Mouse (Mus musculus) midbrain, embryonic 13.5 days (tissue): ENCODE data around the gene Tcap. TPM values are rescaled to one million over a fixed set of nuclear protein-coding genes. Genes with fewer than 3 reads are reported as not detected.

Experiments
- ATAC-seq: fragments of 200-750 bp; cut with Nextera tagmentation; 2 replicates; pipeline ENCODE4 v1.8.0; 2017; ENCODE audit warnings: mild to moderate bottlenecking, moderate TSS enrichment, moderate library complexity
- H3K27ac ChIP-seq: fragments of 300-500 bp; sonication (generic); 2 replicates; pipeline ENCODE4 v1.5.1; 2015; ENCODE audit warnings: inconsistent platforms, mild to moderate bottlenecking, moderate library complexity
- H3K27me3 ChIP-seq: fragments of 300-500 bp; sonication (generic); 2 replicates; pipeline ENCODE4 v1.6.1; 2015; ENCODE audit warnings: mild to moderate bottlenecking, inconsistent platforms
- H3K36me3 ChIP-seq: fragments of 300-500 bp; sonication (generic); 2 replicates; pipeline ENCODE4 v1.6.1; 2015; ENCODE audit warnings: mild to moderate bottlenecking, inconsistent platforms
- H3K4me1 ChIP-seq: fragments of 300-500 bp; sonication (generic); replicated peaks from 2 replicates; pipeline ENCODE4 v1.6.1; 2015; ENCODE audit warnings: inconsistent platforms
- H3K4me2 ChIP-seq: fragments of 300-500 bp; sonication (generic); replicated peaks from 2 replicates; pipeline ENCODE4 v1.6.1; 2015; ENCODE audit warnings: moderate library complexity, mild to moderate bottlenecking, inconsistent platforms
- H3K4me3 ChIP-seq: fragments of 300-500 bp; sonication (generic); replicated peaks from 2 replicates; pipeline ENCODE4 v1.5.1; 2015; ENCODE audit warnings: mild to moderate bottlenecking, inconsistent platforms
- H3K9ac ChIP-seq: fragments of 300-500 bp; sonication (generic); replicated peaks from 2 replicates; pipeline ENCODE4 v1.6.1; 2015; ENCODE audit warnings: mild to moderate bottlenecking, inconsistent platforms
- H3K9me3 ChIP-seq: fragments of 300-500 bp; sonication (generic); 2 replicates; pipeline ENCODE4 v1.6.1; 2016; ENCODE audit warnings: mild to moderate bottlenecking, inconsistent platforms
- WGBS: fragments of 180-500 bp; shearing (Covaris S2); methylation state at CpG from one replicate; pipeline ENCODE4 v1.1.7; 2015; 5-methylcytosine and 5-hydroxymethylcytosine counted together
- polyA plus RNA-seq: library from polyadenylated mRNA; unstranded; fragments of >200 nt; fragmentation: Nextera tagmentation; extraction: Ambion mirVana; gene quantifications from 2 replicates; pipeline ENCODE4 v1.2.1, GENCODE M21; 2015

The Tcap gene
- 0.23 and 0.28 TPM in 2 replicates for polyA plus RNA-seq

DNA sequence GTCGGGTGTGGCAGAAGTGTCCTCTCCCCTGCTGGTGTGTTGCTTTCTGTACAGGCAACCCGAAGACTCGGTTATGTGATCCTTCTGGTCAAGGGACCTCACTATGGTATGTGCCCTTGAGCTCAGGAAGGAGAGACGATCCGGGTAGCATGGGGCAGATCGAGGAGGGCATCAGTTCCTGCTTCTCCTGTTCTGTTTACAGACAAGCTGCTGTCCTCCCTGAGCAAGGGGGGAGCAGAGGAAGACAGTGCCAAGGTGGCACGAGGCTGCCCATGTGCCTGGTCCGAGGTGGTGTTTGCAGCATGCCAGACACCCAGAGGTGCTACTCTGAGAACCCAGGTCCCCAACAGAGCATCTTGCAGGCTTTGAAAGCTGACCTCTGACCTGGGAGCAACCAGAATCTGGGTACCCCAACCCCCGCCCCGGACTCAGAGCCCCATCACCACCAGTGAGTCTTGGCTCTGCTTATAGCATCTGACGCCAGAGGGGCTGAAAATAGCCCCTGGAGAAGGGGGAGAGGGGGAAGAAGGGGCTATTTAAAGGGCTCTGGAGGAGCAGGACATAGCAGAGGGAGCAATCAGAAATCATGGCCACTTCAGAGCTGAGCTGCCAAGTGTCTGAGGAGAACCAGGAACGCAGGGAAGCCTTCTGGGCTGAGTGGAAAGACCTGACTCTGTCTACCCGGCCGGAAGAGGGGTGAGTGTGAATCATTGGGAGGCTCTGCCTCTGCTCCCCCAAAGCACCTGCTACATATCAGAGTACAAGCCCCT is at the start of gene Tcap:
TSS of gene Tcap (plus strand) at position 551 of the 770 bp plus-strand sequence.
- Histone ChIP-seq H3K9ac (no peak within 1 kb of the TSS), H3K4me3 (no peak within 1 kb of the TSS), H3K4me1 (peaks cover 4% of the 10 kb centered on the region; the same call in 1 of the 2 replicates), H3K27me3 (peaks cover 43% of the 10 kb centered on the region), H3K9me3 (no peaks in the 10 kb centered on the region), H3K27ac (no peak within 1 kb of the TSS), H3K36me3 (peaks cover 30% of the 10 kb centered on the region), H3K4me2 (no peak within 1 kb of the TSS)
- no peak for ATAC-seq
- 67% methylated on average over 14 of the region's 14 CpGs for WGBS

DNA sequence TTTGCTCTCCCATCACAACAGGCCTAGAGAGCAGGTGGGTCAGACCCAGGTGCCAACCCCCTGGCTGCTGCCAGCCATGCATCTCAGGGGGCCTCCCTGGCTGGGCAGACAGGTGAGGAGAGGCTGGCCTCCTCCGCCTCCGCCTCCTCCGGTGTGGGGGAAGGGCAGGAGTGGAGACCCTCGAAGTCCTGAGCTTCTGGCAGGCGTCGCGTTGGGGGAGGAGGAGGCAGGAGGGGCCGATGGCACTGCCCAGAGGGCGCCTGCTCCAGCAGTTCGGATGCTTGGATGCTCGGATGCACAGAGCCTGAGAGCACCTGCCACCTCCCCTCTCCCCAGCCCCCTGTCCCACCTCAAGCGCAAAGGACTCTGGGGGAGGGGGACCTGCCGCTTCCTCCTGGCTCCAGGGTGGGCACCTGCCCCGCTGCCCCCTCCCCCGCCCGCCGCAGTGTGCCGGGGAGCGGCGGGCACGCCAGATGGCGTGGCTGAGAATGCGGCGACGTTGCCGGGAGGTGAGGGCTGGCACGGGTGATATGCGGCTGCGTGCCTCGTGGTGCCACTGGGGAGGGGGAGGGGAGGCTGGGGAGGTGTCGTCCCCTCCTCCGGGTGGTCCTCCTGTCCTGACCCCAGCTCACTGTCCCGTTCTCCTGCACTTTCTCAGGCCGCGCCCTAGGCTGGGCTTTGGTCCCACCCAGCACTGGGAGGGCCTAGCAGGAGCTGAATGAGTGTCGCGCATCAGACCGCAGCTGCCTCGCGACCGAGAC is 49.5 kb upstream of the Tcap start:
- Histone ChIP-seq H3K4me1 (peaks cover 36% of the 10 kb centered on the region), H3K4me3 (peak overlapping the region; percentile 30), H3K36me3 (no peaks in the 10 kb centered on the region), H3K4me2 (peak overlapping the region; percentile 55), H3K9ac (peak overlapping the region; percentile 55), H3K27me3 (peaks cover 99% of the 10 kb centered on the region), H3K27ac (no peak overlapping the region), H3K9me3 (no peaks in the 10 kb centered on the region)
- 3% methylated on average over 34 of the region's 41 CpGs for WGBS
- ATAC-seq = 0 out of 2 replicates have a peak, but pooled peaks have one; percentile 38

DNA sequence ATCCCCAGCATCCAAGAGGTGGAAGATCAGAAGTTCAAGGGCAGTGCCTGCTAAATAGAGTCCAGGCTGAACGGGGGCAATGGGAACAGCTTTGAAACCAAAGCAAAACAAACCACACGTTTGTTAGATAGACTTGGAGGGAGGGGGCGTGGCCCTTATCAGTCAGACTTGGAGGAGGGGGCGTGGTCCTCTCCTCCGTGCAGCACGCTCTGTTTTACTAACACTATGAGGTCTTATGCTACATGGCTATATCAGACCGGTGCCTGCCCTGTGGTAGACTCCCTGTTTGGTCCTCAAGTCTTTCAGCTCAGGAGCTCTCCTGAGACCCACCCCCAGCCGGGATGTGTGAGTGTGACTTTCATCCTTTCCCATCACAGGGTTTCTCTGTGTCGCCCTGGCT is 48.4 kb upstream of the Tcap start:
- no peak for ATAC-seq
- peaks cover 40% of the 10 kb centered on the region for H3K4me1 ChIP-seq
- no peak overlapping the region for H3K27ac ChIP-seq
- H3K9ac ChIP-seq = no peak overlapping the region
- no peaks in the 10 kb centered on the region for H3K9me3 ChIP-seq
- no peaks in the 10 kb centered on the region for H3K36me3 ChIP-seq
- no peak overlapping the region for H3K4me2 ChIP-seq
- H3K4me3 ChIP-seq = no peak overlapping the region
- H3K27me3 ChIP-seq = peaks cover 99% of the 10 kb centered on the region
- 6% methylated on average over 9 of the region's 9 CpGs for WGBS

DNA sequence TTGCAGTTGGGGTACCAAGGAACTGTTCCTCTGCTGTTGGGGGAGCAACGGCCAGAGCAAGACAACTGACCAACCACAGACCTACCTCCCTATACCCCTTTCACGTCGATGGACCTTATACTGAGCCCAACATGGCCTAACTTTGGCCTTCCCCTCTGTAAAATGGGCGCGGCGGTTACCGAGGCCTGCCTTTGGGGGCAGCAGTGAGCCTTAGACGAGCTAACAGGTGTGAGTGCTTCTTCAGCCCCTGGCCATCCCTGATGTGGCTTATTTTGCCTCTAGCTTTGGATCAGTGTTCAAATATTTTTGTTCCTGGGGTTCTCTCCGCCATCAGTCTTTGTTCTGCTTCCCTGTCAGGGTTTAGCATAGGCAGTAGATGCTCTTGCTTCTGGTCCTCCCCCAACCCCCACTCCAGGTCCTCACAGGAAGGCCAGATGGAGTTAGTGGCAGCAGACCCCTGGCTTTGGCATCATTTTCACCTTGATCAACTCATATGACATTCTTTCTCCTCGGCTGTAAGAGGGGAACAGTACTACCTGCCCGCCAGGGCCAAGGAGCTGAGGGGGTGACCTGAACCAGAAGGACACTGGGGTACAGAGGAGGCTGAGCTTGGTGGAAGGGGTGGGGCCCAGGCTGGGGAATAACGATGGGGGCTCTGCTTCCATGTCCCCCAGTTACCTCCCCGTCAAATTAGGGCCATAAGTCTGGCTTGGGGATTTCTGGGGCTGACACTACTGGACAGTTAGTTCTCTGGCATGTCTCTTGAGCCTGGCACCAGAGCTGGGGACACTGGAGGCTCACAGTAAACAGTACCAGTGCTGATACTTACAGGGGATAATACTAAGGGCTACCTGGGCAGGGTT is 47.1 kb upstream of the Tcap start:
- 19% methylated on average over 13 of the region's 13 CpGs for WGBS
- H3K27me3 ChIP-seq = peaks cover 97% of the 10 kb centered on the region
- H3K4me1 ChIP-seq = peaks cover 40% of the 10 kb centered on the region
- H3K4me3 ChIP-seq = no peak overlapping the region
- no peak overlapping the region for H3K4me2 ChIP-seq
- H3K9ac ChIP-seq = no peak overlapping the region
- no peak overlapping the region for H3K27ac ChIP-seq
- H3K36me3 ChIP-seq = no peaks in the 10 kb centered on the region
- ATAC-seq = no peak
- no peaks in the 10 kb centered on the region for H3K9me3 ChIP-seq

DNA sequence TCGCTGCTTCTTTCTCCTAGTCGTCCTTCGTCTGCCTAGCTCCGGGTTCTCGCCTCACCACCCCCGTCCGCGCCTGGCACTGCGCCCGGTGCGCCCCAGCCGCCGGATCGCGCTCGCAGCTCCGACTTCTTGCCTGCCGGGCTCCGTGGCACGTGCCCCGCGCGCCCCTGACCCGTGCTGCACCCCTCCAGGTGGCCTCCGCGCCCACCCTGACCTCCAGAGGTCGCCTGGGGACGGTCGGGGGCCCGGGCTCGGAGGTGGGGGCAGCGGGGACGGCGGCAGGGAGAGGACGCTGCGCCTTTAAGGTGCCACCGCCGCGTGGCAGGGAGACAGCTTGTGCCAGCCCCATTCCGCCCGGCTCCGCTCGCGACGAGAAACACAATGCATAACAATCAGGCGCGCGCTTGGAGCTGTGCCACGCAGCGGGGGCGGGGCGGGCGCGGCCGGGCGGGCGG is 45.1 kb upstream of the Tcap start:
- peaks cover 90% of the 10 kb centered on the region for H3K27me3 ChIP-seq
- no peak for ATAC-seq

DNA sequence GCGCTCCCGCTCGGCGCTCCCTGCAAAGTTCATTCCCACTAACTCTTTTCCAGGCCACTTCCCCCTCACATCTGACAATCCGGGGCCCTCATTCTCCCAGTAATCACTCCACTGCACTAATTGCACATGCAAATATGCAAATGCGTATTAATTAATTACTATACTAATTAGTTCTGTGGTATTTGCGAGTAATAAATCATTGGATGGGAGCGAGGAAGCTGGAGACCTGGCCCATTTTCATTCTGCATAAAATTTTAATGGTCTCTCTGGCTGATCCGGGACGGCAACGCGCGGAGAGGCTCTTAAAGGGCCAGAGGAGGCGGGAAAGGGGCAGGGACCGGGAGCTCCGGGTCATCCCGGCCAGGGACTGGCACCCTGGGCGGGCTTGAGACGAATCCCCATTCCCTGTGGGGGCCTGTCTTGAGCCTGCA is 44.5 kb upstream of the Tcap start:
- Histone ChIP-seq H3K4me2 (peak overlapping the region; percentile 85), H3K9me3 (no peaks in the 10 kb centered on the region), H3K9ac (peak overlapping the region; percentile 66), H3K27me3 (peaks cover 90% of the 10 kb centered on the region), H3K4me3 (peak overlapping the region; percentile 50), H3K36me3 (no peaks in the 10 kb centered on the region), H3K4me1 (peaks cover 40% of the 10 kb centered on the region), H3K27ac (peak overlapping the region; percentile 79)
- ATAC-seq = no peak
- 2% methylated on average over 19 of the region's 19 CpGs for WGBS

More for the DNA sequence above, 45.1 kb upstream of the Tcap start:
- peak overlapping the region; percentile 50 for H3K4me3 ChIP-seq
- 2% methylated on average over 30 of the region's 57 CpGs for WGBS
- peak overlapping the region; percentile 79 for H3K27ac ChIP-seq
- H3K9me3 ChIP-seq = no peaks in the 10 kb centered on the region
- peak overlapping the region; percentile 85 for H3K4me2 ChIP-seq
- H3K9ac ChIP-seq = peak overlapping the region; percentile 66
- peaks cover 45% of the 10 kb centered on the region for H3K4me1 ChIP-seq
- no peaks in the 10 kb centered on the region for H3K36me3 ChIP-seq

DNA sequence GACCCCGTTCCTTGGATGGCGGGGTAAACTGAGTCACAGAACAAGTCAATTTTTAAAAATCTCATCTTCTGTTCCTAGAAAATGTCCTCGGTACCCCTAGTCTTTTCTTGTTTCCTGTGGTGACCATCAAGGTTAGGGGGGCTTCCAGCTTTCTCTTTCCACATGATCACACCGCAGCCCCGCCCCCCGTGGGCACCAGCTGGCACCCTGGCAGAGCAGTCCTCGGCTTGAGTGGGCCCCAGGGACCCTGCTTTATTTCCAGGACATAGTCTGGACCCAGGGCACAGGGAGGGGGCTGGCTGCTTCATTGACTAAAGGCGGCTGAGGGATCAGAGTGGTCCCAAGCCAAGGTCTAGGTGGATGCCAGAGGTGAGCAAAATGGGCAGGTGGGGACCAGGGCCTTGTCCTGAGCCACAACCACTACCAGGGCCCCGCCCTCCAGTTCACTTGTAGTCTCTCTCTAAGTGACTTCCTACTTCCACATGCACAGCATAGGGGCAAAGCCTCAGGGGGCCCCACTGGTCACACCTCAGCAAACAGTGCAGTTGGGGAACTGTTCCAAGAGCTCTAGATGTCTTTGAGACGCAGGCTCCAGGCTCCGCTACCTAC is 43.8 kb upstream of the Tcap start:
- H3K9ac ChIP-seq = peak overlapping the region; percentile 66; the same call in 1 of the 2 replicates
- peaks cover 33% of the 10 kb centered on the region for H3K4me1 ChIP-seq
- no peaks in the 10 kb centered on the region for H3K36me3 ChIP-seq
- H3K4me3 ChIP-seq = peak overlapping the region; percentile 50
- peaks cover 87% of the 10 kb centered on the region for H3K27me3 ChIP-seq
- H3K27ac ChIP-seq = peak overlapping the region; percentile 79
- ATAC-seq = no peak
- H3K4me2 ChIP-seq = peak overlapping the region; percentile 85
- H3K9me3 ChIP-seq = no peaks in the 10 kb centered on the region
- 5% methylated on average over 11 of the region's 11 CpGs for WGBS

DNA sequence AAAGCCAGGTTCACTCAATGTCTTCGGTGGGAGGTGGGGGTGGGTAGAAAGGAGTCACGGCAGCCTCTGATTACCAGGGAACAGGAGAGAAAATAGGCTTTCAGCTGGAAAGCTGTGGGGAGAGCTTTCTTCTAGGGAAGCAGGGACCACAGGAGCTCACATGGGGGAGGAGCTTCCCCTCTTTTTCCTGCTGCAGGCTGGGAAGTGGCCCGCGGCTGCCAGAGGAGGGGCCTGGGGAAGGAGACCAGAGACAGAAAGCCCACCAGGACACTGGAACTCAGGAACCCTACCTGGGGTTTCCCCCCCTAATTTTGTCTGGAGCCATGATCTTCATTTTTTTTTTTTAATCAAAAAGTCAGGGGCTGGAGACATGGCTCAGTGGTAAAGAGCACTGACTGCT is 43.0 kb upstream of the Tcap start:
- H3K4me2 ChIP-seq = no peak overlapping the region

DNA sequence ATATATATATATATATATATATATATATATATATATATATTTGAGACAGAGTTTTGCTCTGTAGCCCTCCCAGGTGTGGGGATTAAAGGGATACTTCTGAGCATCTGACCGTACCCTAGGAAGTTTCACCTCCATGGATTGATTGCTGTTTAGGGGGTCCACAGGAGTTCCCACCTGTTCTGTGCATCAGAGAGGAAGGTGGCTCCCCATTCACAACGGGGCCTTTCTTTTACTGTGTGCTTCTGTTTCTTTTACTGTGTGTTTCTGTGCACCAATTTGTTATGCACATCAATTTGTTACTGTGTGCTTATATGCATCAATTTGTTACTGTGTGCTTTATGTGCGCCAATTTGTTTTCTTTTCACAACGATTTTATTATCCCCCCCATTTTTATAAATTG is 42.4 kb upstream of the Tcap start:
- no peak overlapping the region for H3K27ac ChIP-seq
- no peaks in the 10 kb centered on the region for H3K9me3 ChIP-seq
- WGBS = 68% methylated on average over 4 of the region's 4 CpGs
- no peak overlapping the region for H3K4me2 ChIP-seq
- no peak for ATAC-seq
- H3K27me3 ChIP-seq = peaks cover 85% of the 10 kb centered on the region
- peaks cover 27% of the 10 kb centered on the region for H3K4me1 ChIP-seq
- H3K36me3 ChIP-seq = no peaks in the 10 kb centered on the region
- no peak overlapping the region for H3K4me3 ChIP-seq
- no peak overlapping the region for H3K9ac ChIP-seq

More for the DNA sequence above, 43.0 kb upstream of the Tcap start:
- Histone ChIP-seq H3K4me1 (peaks cover 27% of the 10 kb centered on the region), H3K9me3 (no peaks in the 10 kb centered on the region), H3K27ac (no peak overlapping the region), H3K27me3 (peaks cover 86% of the 10 kb centered on the region), H3K36me3 (no peaks in the 10 kb centered on the region), H3K4me3 (no peak overlapping the region), H3K9ac (no peak overlapping the region)
- ATAC-seq = no peak
- WGBS = 11% methylated on average over 4 of the region's 4 CpGs

DNA sequence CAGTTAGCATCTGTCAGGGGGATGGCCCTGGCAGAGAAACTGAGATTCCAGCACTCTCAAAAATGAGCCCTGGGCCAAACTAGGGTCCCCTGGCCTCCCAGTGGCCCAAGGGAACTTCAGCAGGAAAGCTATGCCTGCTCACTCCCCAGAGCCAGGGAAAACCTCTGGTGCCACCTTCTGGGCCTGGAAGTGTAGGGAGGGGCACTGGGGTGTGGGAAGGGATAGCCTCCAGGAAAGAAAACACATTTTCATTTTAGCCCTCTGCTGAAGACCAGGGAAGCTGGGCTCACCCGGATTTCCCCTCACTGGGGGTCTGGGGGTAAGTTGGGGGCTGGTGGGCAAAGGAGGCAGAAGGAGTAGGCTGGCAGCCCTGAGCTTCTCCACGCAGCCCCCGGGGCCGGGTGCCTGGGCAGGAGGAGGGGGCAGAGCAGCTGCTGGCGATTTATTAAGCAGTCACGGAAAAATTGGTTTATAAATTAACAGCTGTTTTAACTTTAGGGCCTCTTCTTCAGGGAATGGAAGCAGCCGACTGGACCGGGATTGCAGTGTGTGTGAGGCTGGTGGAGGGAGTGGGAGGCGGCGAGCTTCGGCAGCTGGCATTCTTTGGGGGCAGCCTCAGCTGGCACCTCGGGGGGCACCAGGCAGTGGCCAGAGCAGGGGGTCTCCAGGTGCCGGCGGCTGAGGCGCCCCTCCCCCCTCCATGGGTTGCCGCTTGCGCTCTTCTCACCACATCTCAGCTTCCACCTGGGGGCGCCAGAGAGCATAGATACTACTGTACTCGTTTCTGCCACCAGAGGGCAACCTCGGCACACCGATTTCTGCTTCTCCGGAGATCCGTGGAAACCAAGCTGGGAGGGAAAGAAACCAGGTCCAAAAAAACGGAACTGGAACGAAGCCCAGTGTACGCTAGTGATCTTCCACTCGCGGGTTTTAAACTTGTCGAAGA is 41.3 kb upstream of the Tcap start:
- peaks cover 85% of the 10 kb centered on the region for H3K27me3 ChIP-seq

More for the DNA sequence above, 41.3 kb upstream of the Tcap start:
- Histone ChIP-seq H3K9me3 (no peaks in the 10 kb centered on the region), H3K27ac (0 out of 2 replicates have a peak overlapping the region, but pooled peaks have one; percentile 9), H3K4me3 (peak overlapping the region; percentile 24), H3K9ac (0 out of 2 replicates have a peak overlapping the region, but pooled peaks have one; percentile 28), H3K4me1 (peaks cover 31% of the 10 kb centered on the region), H3K36me3 (no peaks in the 10 kb centered on the region), H3K4me2 (peak overlapping the region; percentile 48)
- WGBS = 1% methylated on average over 29 of the region's 29 CpGs
- peak; percentile 63 for ATAC-seq
